Mouse (Mus musculus) embryonic fibroblast, embryonic 13.5 days (primary cell): ENCODE measurements at regions not wholly inside any gene's neighbourhood (a gene's known extent, or its start where the extent isn't known, plus 50 kb on each side); places are given as distances from the start of the nearest gene placed in this dataset.

Source experiments
- H3K27ac ChIP-seq: 2 replicates; pipeline ENCODE4 v1.5.1; 2012; ENCODE audit warnings: low read length, control low read depth, inconsistent platforms; ENCODE audit not compliant: insufficient read depth
- H3K4me1 ChIP-seq: 2 replicates; pipeline ENCODE4 v1.6.1; 2011; ENCODE audit warnings: low read length; ENCODE audit not compliant: control insufficient read depth, insufficient read depth
- H3K4me3 ChIP-seq: 2 replicates; pipeline ENCODE4 v1.5.1; 2011; ENCODE audit warnings: mild to moderate bottlenecking, control low read depth, low read length; ENCODE audit not compliant: insufficient read depth
- CTCF ChIP-seq: IDR thresholded peaks from 2 replicates; pipeline ENCODE4 v1.5.1; 2011; ENCODE audit warnings: mild to moderate bottlenecking, control low read depth, low read length, moderate library complexity, borderline replicate concordance; ENCODE audit not compliant: insufficient read depth
- POLR2A ChIP-seq: IDR thresholded peaks from 2 replicates; pipeline ENCODE4 v1.6.1; 2011; ENCODE audit warnings: low read depth, mild to moderate bottlenecking, control low read depth, low read length, moderate library complexity

DNA sequence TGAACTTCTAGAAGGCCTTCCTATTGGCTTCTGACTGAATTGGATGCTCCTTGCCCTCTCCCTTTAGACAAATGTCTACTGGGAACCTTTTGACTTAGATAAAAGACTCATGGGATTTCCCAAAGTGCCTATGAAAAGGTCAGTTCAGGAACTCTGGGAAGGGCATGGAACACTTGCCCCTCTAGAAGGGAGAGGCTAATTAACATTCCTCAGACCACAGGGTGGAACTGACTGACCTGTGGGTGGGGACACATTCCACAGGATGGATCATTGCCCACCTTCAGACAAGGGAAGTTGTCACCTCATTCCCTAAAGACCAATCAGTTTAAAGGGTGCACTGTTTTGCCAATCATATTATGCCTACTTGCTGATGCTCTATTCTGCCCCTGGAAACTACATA is 416.6 kb upstream of the Sox11 start:
- Histone ChIP-seq H3K4me3 (no peak overlapping the region), H3K27ac (no peak overlapping the region), H3K4me1 (no peaks in the 10 kb centered on the region)
- TF ChIP-seq CTCF, result no peak
- no peak for TF ChIP-seq POLR2A

DNA sequence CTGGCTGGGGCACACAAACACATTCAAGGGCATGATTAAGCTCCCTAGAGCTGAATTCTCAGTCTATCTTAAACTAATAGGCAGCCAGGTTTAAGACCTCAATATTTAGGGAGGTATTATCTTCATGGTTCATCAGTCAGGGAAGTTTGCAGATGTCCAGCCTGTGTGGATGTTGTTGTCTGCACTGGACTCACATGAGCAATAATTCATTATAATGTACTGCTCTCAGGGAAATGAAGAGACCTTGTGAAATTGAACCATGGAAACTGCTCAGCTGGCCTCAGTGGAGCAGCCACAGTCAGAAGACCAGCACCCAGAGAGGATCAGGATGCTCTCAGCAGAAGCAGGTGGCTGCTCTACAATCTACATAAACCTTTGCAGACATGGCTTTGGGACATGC is 415.3 kb upstream of the Sox11 start:
- Histone ChIP-seq H3K4me1 (no peaks in the 10 kb centered on the region), H3K4me3 (no peak overlapping the region), H3K27ac (no peak overlapping the region)
- TF ChIP-seq CTCF (no peak), POLR2A (no peak)

DNA sequence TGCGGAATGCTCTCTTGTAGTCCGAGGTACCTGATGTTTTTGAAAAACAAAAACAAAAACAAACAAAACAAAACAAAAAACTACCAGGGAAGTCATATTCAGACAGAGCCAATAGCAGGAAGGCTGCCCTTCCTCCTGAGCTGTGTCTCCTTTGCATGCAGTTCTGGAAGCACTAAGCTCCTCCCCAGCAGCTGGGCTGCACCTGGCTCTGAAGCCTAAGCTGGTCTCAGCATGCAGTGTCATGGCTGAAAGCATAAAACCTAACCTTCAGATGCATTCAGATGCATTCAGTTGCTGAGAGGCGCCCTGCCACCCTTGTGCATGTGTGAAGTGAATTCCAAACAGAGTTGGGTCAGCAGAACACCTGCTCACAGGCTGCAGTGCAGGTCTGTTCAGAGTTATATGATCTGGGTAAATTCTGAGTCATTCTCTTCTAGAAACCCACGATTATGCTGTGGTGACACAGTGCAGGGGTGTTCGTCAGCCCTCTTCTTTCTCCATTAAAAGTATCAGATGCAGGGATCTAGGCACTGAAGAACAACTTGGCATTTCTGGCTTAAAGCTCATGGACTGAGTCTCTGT is 382.3 kb upstream of the Sox11 start:
- H3K4me3 ChIP-seq, result no peak overlapping the region
- no peaks in the 10 kb centered on the region for H3K4me1 ChIP-seq
- TF ChIP-seq CTCF (no peak), POLR2A (no peak)
- no peak overlapping the region for H3K27ac ChIP-seq

DNA sequence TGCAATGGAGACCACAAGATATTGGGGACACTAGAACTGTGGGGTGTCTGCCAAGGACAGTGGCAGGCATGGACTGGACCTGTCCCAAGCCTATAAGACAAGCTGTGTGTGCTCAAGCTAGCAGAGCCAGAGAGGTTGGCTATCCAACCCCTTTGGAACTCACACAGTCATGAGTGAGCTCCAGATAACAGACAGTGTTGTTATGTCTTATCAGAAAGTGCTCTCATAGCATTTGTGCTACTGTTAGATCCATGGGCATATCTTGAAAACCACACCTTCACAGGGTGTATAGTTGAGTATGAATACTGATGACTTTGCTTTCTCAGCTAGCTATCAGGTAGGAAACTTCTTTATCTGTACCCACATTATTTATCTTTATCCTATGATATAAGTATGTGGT is 338.1 kb upstream of the Sox11 start:
- Histone ChIP-seq H3K4me1 (no peaks in the 10 kb centered on the region), H3K27ac (no peak overlapping the region), H3K4me3 (no peak overlapping the region)
- no peak for TF ChIP-seq POLR2A
- no peak for TF ChIP-seq CTCF

DNA sequence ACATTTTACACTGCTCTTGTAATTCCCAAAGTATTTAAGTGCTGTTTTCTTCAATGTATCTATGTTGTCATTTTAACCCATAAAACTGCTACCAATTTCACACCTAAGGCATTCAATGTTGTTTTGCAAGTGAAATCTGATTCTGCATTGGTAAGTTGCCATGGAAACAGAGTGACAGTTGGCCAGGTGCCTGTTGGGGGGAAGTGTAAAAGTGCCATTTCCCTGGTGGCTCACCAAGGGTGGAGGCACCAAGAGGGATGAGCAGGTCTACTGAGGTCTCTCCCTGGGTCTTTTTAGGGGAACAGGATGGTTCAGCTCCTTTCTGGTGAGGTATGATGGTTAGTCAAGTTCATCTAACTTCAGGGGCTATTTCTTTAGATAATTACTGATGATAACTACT is 331.0 kb upstream of the Sox11 start:
- Histone ChIP-seq H3K4me3 (no peak overlapping the region), H3K4me1 (no peaks in the 10 kb centered on the region), H3K27ac (no peak overlapping the region)
- TF ChIP-seq POLR2A, result no peak
- TF ChIP-seq CTCF, result no peak

DNA sequence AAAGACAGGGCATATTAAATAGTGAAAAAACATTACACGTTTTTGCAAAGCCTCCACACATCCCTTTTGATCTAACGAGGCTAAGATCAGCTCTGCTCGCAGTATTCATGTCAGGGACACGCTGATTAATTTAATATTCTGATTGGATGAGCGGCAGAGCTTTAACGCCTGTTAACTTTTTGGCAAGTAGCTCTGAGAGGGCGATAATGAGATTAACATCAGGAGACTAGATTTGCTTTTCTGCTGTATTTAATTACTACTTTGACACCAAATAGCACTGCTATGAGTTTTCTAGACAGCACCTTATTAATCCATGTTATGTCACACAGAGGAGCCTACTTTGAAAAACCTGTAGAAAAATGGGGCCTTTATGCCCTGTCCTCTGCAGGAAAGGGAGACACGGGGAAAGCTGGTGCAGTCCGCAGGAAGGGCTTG is 328.3 kb upstream of the Sox11 start:
- TF ChIP-seq POLR2A (no peak), CTCF (no peak)
- Histone ChIP-seq H3K27ac (no peak overlapping the region), H3K4me1 (no peaks in the 10 kb centered on the region), H3K4me3 (no peak overlapping the region)

DNA sequence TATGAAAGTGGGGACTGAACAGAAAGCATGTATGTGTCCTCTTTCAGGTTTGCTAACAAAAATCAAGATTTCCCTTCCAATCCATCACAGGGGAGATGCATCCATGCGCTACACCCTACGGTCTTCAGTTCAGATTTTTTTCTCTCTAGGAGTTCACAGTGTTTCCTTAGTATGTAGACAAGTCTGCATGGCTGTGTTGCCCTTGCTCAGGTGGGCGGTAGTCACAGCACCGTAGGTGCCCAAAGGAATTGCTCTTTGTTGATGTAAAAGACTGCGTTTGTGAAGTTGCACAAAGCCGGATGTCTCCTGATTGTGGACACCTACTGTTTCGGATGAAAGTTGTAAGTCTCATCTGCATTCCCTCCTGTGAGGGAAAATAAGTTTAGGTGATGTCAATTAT is 327.8 kb upstream of the Sox11 start:
- H3K4me3 ChIP-seq, result no peak overlapping the region
- no peaks in the 10 kb centered on the region for H3K4me1 ChIP-seq
- H3K27ac ChIP-seq, result no peak overlapping the region
- TF ChIP-seq POLR2A (no peak), CTCF (no peak)

DNA sequence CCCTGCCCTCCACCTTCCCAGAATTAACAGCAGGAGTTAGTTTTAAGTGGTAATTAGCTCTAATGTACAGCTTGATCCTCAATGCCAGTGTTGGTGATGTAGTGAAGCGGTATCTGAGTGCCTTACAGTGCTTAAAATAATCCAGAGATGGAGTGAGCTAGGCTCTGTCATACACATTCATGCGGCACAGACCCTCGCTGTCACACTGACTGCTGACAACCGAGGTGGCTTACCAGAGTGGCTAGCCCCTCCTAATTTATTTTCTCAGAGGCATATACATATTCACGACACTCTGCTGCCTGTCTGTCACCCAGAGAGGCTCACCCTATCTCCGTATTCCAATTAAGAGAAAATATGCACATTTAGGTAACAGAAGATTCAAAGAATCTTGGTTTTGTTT is 327.2 kb upstream of the Sox11 start:
- H3K27ac ChIP-seq, result no peak overlapping the region
- no peak for TF ChIP-seq POLR2A
- no peak for TF ChIP-seq CTCF
- H3K4me1 ChIP-seq, result no peaks in the 10 kb centered on the region
- no peak overlapping the region for H3K4me3 ChIP-seq

DNA sequence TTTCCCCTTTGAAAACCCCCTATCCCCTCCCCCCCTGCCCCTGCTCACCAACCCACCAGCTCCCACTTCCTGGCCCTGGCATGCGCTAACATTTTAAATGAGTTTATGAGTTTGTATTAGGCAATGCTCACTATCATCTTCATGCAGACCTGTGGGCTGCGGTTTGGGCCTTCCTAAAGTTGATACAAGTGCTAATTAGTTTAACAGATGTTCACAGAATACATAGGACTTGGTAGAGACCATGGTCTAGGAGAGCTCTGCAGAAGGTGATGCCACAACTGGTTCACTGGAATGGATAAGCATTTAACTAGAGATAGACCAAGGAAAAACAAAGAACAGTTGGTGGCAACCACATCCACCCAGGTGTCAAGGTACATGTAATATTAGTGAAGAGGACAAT is 324.1 kb upstream of the Sox11 start:
- Histone ChIP-seq H3K4me1 (no peaks in the 10 kb centered on the region), H3K27ac (no peak overlapping the region), H3K4me3 (no peak overlapping the region)
- TF ChIP-seq CTCF, result no peak
- TF ChIP-seq POLR2A, result no peak

DNA sequence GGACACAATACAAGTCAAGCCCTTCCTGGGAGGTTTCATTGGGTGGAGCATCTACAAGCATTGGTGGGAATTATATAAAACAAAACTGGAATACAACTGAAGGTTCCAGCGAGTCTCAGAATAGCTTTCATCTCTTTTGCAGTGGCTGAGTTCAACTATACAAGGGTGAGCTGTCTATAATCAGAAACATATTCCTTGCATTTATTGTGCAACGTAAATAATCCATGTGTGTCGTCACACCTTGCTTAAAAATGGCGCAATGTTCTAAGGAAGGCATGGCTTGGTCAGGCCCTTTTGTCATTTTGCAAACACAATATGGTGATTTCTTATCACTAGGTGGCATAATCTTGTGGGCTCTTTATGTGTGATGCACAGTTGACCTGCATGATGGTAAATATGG is 320.8 kb upstream of the Sox11 start:
- H3K4me1 ChIP-seq, result no peaks in the 10 kb centered on the region
- no peak for TF ChIP-seq POLR2A
- TF ChIP-seq CTCF, result no peak
- no peak overlapping the region for H3K4me3 ChIP-seq
- no peak overlapping the region for H3K27ac ChIP-seq

DNA sequence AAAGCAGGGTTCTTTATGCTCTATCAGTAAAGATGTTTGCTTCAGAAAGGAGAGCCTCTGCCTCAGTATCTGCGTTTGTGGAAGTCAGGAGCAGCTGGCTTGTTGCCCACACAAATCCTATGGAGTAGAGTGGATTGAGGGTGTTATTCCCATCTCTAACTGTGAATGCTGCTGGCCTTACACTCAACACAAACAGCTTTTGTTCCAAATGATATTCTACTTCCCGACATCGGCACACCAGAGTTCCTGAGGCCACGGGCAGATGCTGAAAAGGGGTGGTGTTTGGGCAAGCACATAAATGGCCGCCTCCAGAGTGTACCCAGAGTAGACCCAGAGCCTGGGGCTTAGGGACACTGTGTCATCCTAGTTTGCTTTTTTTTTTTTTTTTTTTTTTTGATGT is 320.3 kb upstream of the Sox11 start:
- TF ChIP-seq POLR2A (no peak), CTCF (no peak)

More for the DNA sequence above, 320.3 kb upstream of the Sox11 start:
- Histone ChIP-seq H3K27ac (no peak overlapping the region), H3K4me3 (no peak overlapping the region), H3K4me1 (no peaks in the 10 kb centered on the region)
